ENCODE assay signal across 13 mouse cellular contexts in the genomic region with DNA sequence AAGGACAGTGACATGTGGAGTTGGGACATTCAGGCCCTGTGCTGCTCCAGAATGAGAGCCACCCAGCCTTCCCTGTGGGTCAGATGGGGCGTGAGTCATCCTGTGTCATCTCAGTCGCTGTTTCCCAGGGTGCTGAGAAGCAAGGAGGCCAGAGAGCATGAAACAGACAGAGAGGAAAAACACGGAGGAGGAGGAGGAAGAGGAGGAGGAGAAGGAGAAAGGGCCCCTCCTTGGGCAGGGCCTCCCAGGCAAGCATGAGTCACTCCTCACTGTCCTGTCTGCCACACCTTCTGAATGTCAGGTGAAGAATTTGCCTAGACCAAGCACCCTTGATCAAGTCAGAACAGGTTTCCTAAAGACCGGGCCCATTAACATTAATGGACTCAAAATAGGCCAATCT. TPM values are rescaled to one million over a fixed set of nuclear protein-coding genes. Genes with fewer than 3 reads are reported as not detected.
DNase-seq lines count a peak whose midpoint lies in the region; ATAC-seq lines count a peak whose summit lies in the region.
"Had no signal": no experiment of that assay in that cellular context is flagged by ENCODE, and none has a peak within 500 bp of the region (broad histone marks: within the 10 kb centered on the region; RNA-seq: fewer than 3 reads in every experiment).

No protein-coding gene starts in this region.

- H3K4me1 ChIP-seq in liver, embryonic 11.5 days (replicated peaks; ENCODE audit: control insufficient read depth, insufficient read depth, low read length), result 0 out of 2 replicates have a peak, but pooled peaks cover 2% of the 10 kb centered on the region
- H3K4me1 ChIP-seq: neural tube, embryonic 13.5 days had no signal

- H3K9me3 ChIP-seq in liver, embryonic 11.5 days (ENCODE audit: control insufficient read depth, low read length), result no peaks in the 10 kb centered on the region
- H3K9me3 ChIP-seq: heart, embryonic 12.5 days; neural tube, embryonic 13.5 days had no signal

- H3K27me3 ChIP-seq in liver, embryonic 11.5 days (replicated peaks; ENCODE audit: control insufficient read depth, insufficient read depth, low read length), result no peaks in the 10 kb centered on the region
- H3K27me3 ChIP-seq: heart, embryonic 12.5 days; neural tube, embryonic 13.5 days had no signal

- H3K36me3 ChIP-seq in liver, embryonic 11.5 days (ENCODE audit: control insufficient read depth, insufficient read depth, low read length), result no peaks in the 10 kb centered on the region
- H3K36me3 ChIP-seq: heart, embryonic 12.5 days; neural tube, embryonic 13.5 days had no signal

- no peak overlapping the region for H3K27ac ChIP-seq in liver, embryonic 11.5 days (ENCODE audit: low read depth, low read length)
- H3K27ac ChIP-seq: hindbrain, embryonic 14.5 days; macrophage; neural tube, embryonic 13.5 days had no signal

- no peak overlapping the region for H3K9ac ChIP-seq in liver, embryonic 11.5 days (ENCODE audit: low read depth, low read length)
- H3K9ac ChIP-seq: heart, embryonic 12.5 days; hindbrain, embryonic 14.5 days; neural tube, embryonic 13.5 days had no signal

- H3K4me3 ChIP-seq in liver, embryonic 11.5 days (ENCODE audit: low read depth, low read length), result no peak overlapping the region
- H3K4me3 ChIP-seq: heart, embryonic 12.5 days; neural tube, embryonic 13.5 days had no signal

- no peak for ATAC-seq in liver, embryonic 11.5 days (replicated peaks; ENCODE audit: low FRiP score)

- DNase-seq in urinary bladder, adult 18-20 months (ENCODE audit: low spot score in 2 of 2), result peak; percentile 18 to 57
- no peak for DNase-seq in urinary bladder, postnatal 10 days (ENCODE audit: low spot score)
- DNase-seq in ZHBTc4 (ENCODE audit: low read depth, low spot score), result peak; percentile 85
- DNase-seq in fibroblast of lung, adult 2 months (ENCODE audit: low read depth), result peak; percentile 10
- peak; percentile 20 to 35 for DNase-seq in urinary bladder, postnatal 36 days (ENCODE audit: low spot score in 2 of 2)
- no peak for DNase-seq in spleen, adult 18-20 months
- DNase-seq in liver, embryonic 11.5 days (ENCODE audit: low spot score), result no peak
- no peak for DNase-seq in thymus, postnatal 10 days (ENCODE audit: low spot score in 2 of 2)
- DNase-seq: retina, postnatal 1 day had no signal

- no peak overlapping the region for H3K4me2 ChIP-seq in liver, embryonic 11.5 days
- H3K4me2 ChIP-seq: heart, embryonic 12.5 days; hindbrain, embryonic 14.5 days; neural tube, embryonic 13.5 days had no signal

- 78% methylated on average over 4 of the region's 4 CpGs for WGBS in liver, embryonic 11.5 days

RNA-seq across cellular contexts. Expression of a gene that starts 27.4 kb away (rescaled TPM):
- polyA plus RNA-seq in liver, embryonic 11.5 days (2014; fragmentation: Nextera tagmentation; extraction: Ambion mirVana), result 5.4 and 5.5 TPM in 2 replicates
- polyA plus RNA-seq: macrophage had no signal

Comparison
In these comparisons a context has a peak if more than half of its experiments do, and no peak if none do; other contexts are left out.
1. DNase-seq: peak in urinary bladder, adult 18-20 months (2 of 2), ZHBTc4 (single experiment), fibroblast of lung, adult 2 months (single experiment) and urinary bladder, postnatal 36 days (2 of 2); none in urinary bladder, postnatal 10 days (single experiment), spleen, adult 18-20 months (0 of 2), liver, embryonic 11.5 days (single experiment) and thymus, postnatal 10 days (0 of 2).